Mouse (Mus musculus) intestine, embryonic 14.5 days (tissue): Measurements from ENCODE around the gene Zranb1. TPM values are rescaled to one million over a fixed set of nuclear protein-coding genes. Genes with fewer than 3 reads are reported as not detected.
A peak's percentile ranks its signal among the peaks of the same experiment; 100 is the strongest.

Experiments used
- ATAC-seq: fragments of 200-750 bp; cut with Nextera tagmentation; replicated peaks from 2 replicates; pipeline ENCODE4 v1.8.0; 2017; ENCODE audit warnings: low read depth, moderate number of reproducible peaks, moderate TSS enrichment, moderate library complexity; ENCODE audit not compliant: low FRiP score, low TSS enrichment
- DNase-seq: peaks from one replicate; pipeline ENCODE4 v3.0.0-alpha.2; 2018; ENCODE audit warnings: low spot score
- H3K27ac ChIP-seq: fragments of 300-500 bp; sonication (generic); 2 replicates; pipeline ENCODE4 v1.5.1; 2014; ENCODE audit warnings: low read depth, mild to moderate bottlenecking, control low read depth
- H3K27me3 ChIP-seq: fragments of 300-500 bp; sonication (generic); replicated peaks from 2 replicates; pipeline ENCODE4 v1.6.1; 2014; ENCODE audit warnings: low read length, control low read depth; ENCODE audit not compliant: control insufficient read depth, insufficient read depth
- H3K36me3 ChIP-seq: fragments of 300-500 bp; sonication (generic); 2 replicates; pipeline ENCODE4 v1.6.1; 2014; ENCODE audit warnings: low read length, control low read depth; ENCODE audit not compliant: control insufficient read depth, insufficient read depth
- H3K4me1 ChIP-seq: fragments of 300-500 bp; sonication (generic); replicated peaks from 2 replicates; pipeline ENCODE4 v1.6.1; 2014; ENCODE audit warnings: low read length, control low read depth, mixed read lengths; ENCODE audit not compliant: control insufficient read depth, insufficient read depth
- H3K4me2 ChIP-seq: fragments of 300-500 bp; sonication (generic); 2 replicates; pipeline ENCODE4 v1.6.1; 2014; ENCODE audit warnings: low read length
- H3K4me3 ChIP-seq: fragments of 300-500 bp; sonication (generic); 2 replicates; pipeline ENCODE4 v1.5.1; 2014; ENCODE audit warnings: low read depth, low read length, control low read depth, mixed read lengths
- H3K9ac ChIP-seq: fragments of 300-500 bp; sonication (generic); 2 replicates; pipeline ENCODE4 v1.6.1; 2014; ENCODE audit warnings: mild to moderate bottlenecking, low read length
- H3K9me3 ChIP-seq: fragments of 300-500 bp; sonication (generic); 2 replicates; pipeline ENCODE4 v1.6.1; 2016; ENCODE audit warnings: low read length, control low read depth; ENCODE audit not compliant: control insufficient read depth
- WGBS: fragments of 180-500 bp; shearing (Covaris S2); extraction: QIAGEN DNeasy Blood & Tissue Kit; methylation state at CpG from one replicate; pipeline ENCODE4 v1.1.7; 2014; 5-methylcytosine and 5-hydroxymethylcytosine counted together
- polyA plus RNA-seq: library from polyadenylated mRNA; unstranded; fragments of >200 nt; fragmentation: Nextera tagmentation; extraction: Ambion mirVana; gene quantifications from 2 replicates; pipeline ENCODE4 v1.2.1, GENCODE M21; 2014

The Zranb1 gene
- 14.8 and 15.3 TPM in 2 replicates for polyA plus RNA-seq

- Histone ChIP-seq H3K27ac (peak within 1 kb of the TSS; percentile 96), H3K9me3 (no peaks in the 10 kb centered on the region), H3K27me3 (no peaks in the 10 kb centered on the region), H3K9ac (peak within 1 kb of the TSS; percentile 94), H3K36me3 (no peaks in the 10 kb centered on the region), H3K4me2 (peak within 1 kb of the TSS; percentile 85), H3K4me3 (peak within 1 kb of the TSS; percentile 81), H3K4me1 (peaks cover 7% of the 10 kb centered on the region)
- under 1% methylated on average over 89 of the region's 93 CpGs for WGBS
- DNase-seq (peak; percentile 98), ATAC-seq (peak; percentile 100)
Observed at GRCm38 (mm10) chr7:132930850-132931559, at the start of gene Zranb1. TSS of gene Zranb1 (plus strand) at chr7:132931142.

GRCm38 (mm10) chr7:132882343-132882742 is 48.6 kb upstream of the Zranb1 start:
- Histone ChIP-seq H3K27me3 (no peaks in the 10 kb centered on the region), H3K36me3 (peaks cover 78% of the 10 kb centered on the region), H3K4me2 (no peak overlapping the region), H3K4me1 (0 out of 2 replicates have a peak, but pooled peaks cover 4% of the 10 kb centered on the region), H3K9me3 (no peaks in the 10 kb centered on the region), H3K4me3 (no peak overlapping the region), H3K27ac (no peak overlapping the region), H3K9ac (no peak overlapping the region)
- WGBS: 85% methylated on average over 2 of the region's 2 CpGs
- ATAC-seq: no peak
- DNase-seq: no peak

GRCm38 (mm10) chr7:132884031-132884430 is 46.9 kb upstream of the Zranb1 start:
- H3K27me3 ChIP-seq: no peaks in the 10 kb centered on the region
- H3K4me3 ChIP-seq: no peak overlapping the region
- H3K9ac ChIP-seq: no peak overlapping the region
- ATAC-seq (no peak), DNase-seq (no peak)
- WGBS: 90% methylated on average over 7 of the region's 7 CpGs
- no peak overlapping the region for H3K27ac ChIP-seq
- H3K4me2 ChIP-seq: no peak overlapping the region
- 0 out of 2 replicates have a peak, but pooled peaks cover 4% of the 10 kb centered on the region for H3K4me1 ChIP-seq
- peaks cover 63% of the 10 kb centered on the region for H3K36me3 ChIP-seq
- no peaks in the 10 kb centered on the region for H3K9me3 ChIP-seq

- ATAC-seq (no peak), DNase-seq (no peak)
- no peak overlapping the region for H3K4me2 ChIP-seq
- whole genome bisulfite sequencing: 48% methylated on average over 7 of the region's 7 CpGs
- H3K36me3 ChIP-seq: peaks cover 32% of the 10 kb centered on the region
- H3K27ac ChIP-seq: no peak overlapping the region
- no peak overlapping the region for H3K4me3 ChIP-seq
- no peaks in the 10 kb centered on the region for H3K27me3 ChIP-seq
- no peak overlapping the region for H3K9ac ChIP-seq
- no peaks in the 10 kb centered on the region for H3K9me3 ChIP-seq
- 0 out of 2 replicates have a peak, but pooled peaks cover 4% of the 10 kb centered on the region for H3K4me1 ChIP-seq
Observed at GRCm38 (mm10) chr7:132887019-132887804, 43.7 kb upstream of the Zranb1 start.

GRCm38 (mm10) chr7:132888052-132888451 is 42.9 kb upstream of the Zranb1 start:
- no peak overlapping the region for H3K27ac ChIP-seq
- 57% methylated on average over 3 of the region's 3 CpGs for WGBS
- ATAC-seq: no peak

GRCm38 (mm10) chr7:132888518-132889249 is 42.3 kb upstream of the Zranb1 start:
- H3K27ac ChIP-seq: no peak overlapping the region
- H3K27me3 ChIP-seq: no peaks in the 10 kb centered on the region
- 0 out of 2 replicates have a peak, but pooled peaks cover 4% of the 10 kb centered on the region for H3K4me1 ChIP-seq
- peaks cover 20% of the 10 kb centered on the region for H3K36me3 ChIP-seq
- 69% methylated on average over 4 of the region's 4 CpGs for WGBS
- H3K9me3 ChIP-seq: no peaks in the 10 kb centered on the region
- H3K4me2 ChIP-seq: no peak overlapping the region
- DNase-seq (no peak), ATAC-seq (no peak)
- no peak overlapping the region for H3K4me3 ChIP-seq
- H3K9ac ChIP-seq: no peak overlapping the region

More at GRCm38 (mm10) chr7:132888052-132888451, 42.9 kb upstream of the Zranb1 start:
- Histone ChIP-seq H3K36me3 (peaks cover 26% of the 10 kb centered on the region), H3K4me1 (0 out of 2 replicates have a peak, but pooled peaks cover 4% of the 10 kb centered on the region), H3K27me3 (no peaks in the 10 kb centered on the region), H3K4me2 (no peak overlapping the region), H3K9ac (no peak overlapping the region), H3K4me3 (no peak overlapping the region), H3K9me3 (no peaks in the 10 kb centered on the region)
- no peak for DNase-seq

- 94% methylated on average over 8 of the region's 8 CpGs for WGBS
- H3K9me3 ChIP-seq: no peaks in the 10 kb centered on the region
- H3K4me3 ChIP-seq: no peak overlapping the region
- H3K36me3 ChIP-seq: 0 out of 2 replicates have a peak, but pooled peaks cover 10% of the 10 kb centered on the region
- ATAC-seq (no peak), DNase-seq (no peak)
- H3K4me1 ChIP-seq: 0 out of 2 replicates have a peak, but pooled peaks cover 4% of the 10 kb centered on the region
- no peak overlapping the region for H3K27ac ChIP-seq
- no peak overlapping the region for H3K9ac ChIP-seq
- no peak overlapping the region for H3K4me2 ChIP-seq
- H3K27me3 ChIP-seq: no peaks in the 10 kb centered on the region
Observed at GRCm38 (mm10) chr7:132889691-132890090, 41.3 kb upstream of the Zranb1 start.

- Histone ChIP-seq H3K36me3 (0 out of 2 replicates have a peak, but pooled peaks cover 5% of the 10 kb centered on the region), H3K27me3 (no peaks in the 10 kb centered on the region), H3K9ac (no peak overlapping the region), H3K4me1 (0 out of 2 replicates have a peak, but pooled peaks cover 4% of the 10 kb centered on the region), H3K4me2 (no peak overlapping the region), H3K27ac (no peak overlapping the region), H3K4me3 (no peak overlapping the region), H3K9me3 (no peaks in the 10 kb centered on the region)
- ATAC-seq: no peak
- DNase-seq: no peak
- whole genome bisulfite sequencing: 90% methylated on average over 5 of the region's 5 CpGs
Observed at GRCm38 (mm10) chr7:132890201-132890600, 40.7 kb upstream of the Zranb1 start.
